8 mouse cellular contexts compared by ENCODE assay signal in genomic region chr15:80134450-80134847, GRCm38 (mm10). TPM values are rescaled to one million over a fixed set of nuclear protein-coding genes. Genes with fewer than 3 reads are reported as not detected.
A peak's percentile ranks its signal among the peaks of the same experiment; 100 is the strongest.
DNase-seq lines count a peak whose midpoint lies in the region; ATAC-seq and TF ChIP-seq lines count a peak whose summit lies in the region.

No protein-coding gene starts in this region.

- 68% methylated on average over 9 of the region's 9 CpGs for WGBS in forebrain, embryonic 13.5 days
- WGBS in intestine, postnatal 0 days = 29% methylated on average over 9 of the region's 9 CpGs
- 55% methylated on average over 9 of the region's 9 CpGs for WGBS in midbrain, embryonic 15.5 days

- no peak for TF ChIP-seq CTCF in left cerebral cortex, adult 2 months (IDR thresholded peaks at IDR 0.05)
- no peak for TF ChIP-seq CTCF in intestine, postnatal 0 days (IDR thresholded peaks at IDR 0.05; ENCODE audit: low read depth)

- peak overlapping the region; percentile 100 for H3K27ac ChIP-seq in left cerebral cortex, adult 2 months
- no peak overlapping the region for H3K27ac ChIP-seq in forebrain, embryonic 13.5 days
- H3K27ac ChIP-seq in intestine, postnatal 0 days (ENCODE audit: low read depth, low read length) = peak overlapping the region; percentile 95
- peak overlapping the region; percentile 22; the same call in 1 of the 2 replicates for H3K27ac ChIP-seq in midbrain, embryonic 15.5 days

- peak overlapping the region; percentile 93 for H3K4me2 ChIP-seq in forebrain, embryonic 13.5 days
- peak overlapping the region; percentile 77 for H3K4me2 ChIP-seq in intestine, postnatal 0 days (replicated peaks; ENCODE audit: low read depth)
- peak overlapping the region; percentile 78 for H3K4me2 ChIP-seq in midbrain, embryonic 15.5 days

- H3K9ac ChIP-seq in forebrain, embryonic 13.5 days = peak overlapping the region; percentile 87
- peak overlapping the region; percentile 83; the same call in 1 of the 2 replicates for H3K9ac ChIP-seq in intestine, postnatal 0 days (ENCODE audit: low read depth, low read length)
- peak overlapping the region; percentile 77 for H3K9ac ChIP-seq in midbrain, embryonic 15.5 days

- H3K9me3 ChIP-seq in forebrain, embryonic 13.5 days (replicated peaks) = no peaks in the 10 kb centered on the region
- no peaks in the 10 kb centered on the region for H3K9me3 ChIP-seq in intestine, postnatal 0 days (ENCODE audit: control insufficient read depth)
- H3K9me3 ChIP-seq in midbrain, embryonic 15.5 days = no peaks in the 10 kb centered on the region

- no peak for DNase-seq in left cerebral cortex, adult 2 months (ENCODE audit: extremely low spot score in 1 of 2, low spot score in 2 of 2)
- no peak for DNase-seq in left cerebral cortex, postnatal 4 days
- no peak for DNase-seq in embryo, embryonic 9.5 days (ENCODE audit: extremely low spot score)
- DNase-seq in left cerebral cortex, adult 9 months (ENCODE audit: low spot score in 2 of 2) = no peak

- H3K4me3 ChIP-seq in left cerebral cortex, adult 2 months = peak overlapping the region; percentile 89
- H3K4me3 ChIP-seq in forebrain, embryonic 13.5 days = peak overlapping the region; percentile 77
- peak overlapping the region; percentile 73; the same call in 1 of the 2 replicates for H3K4me3 ChIP-seq in intestine, postnatal 0 days (ENCODE audit: low read depth, low read length)
- H3K4me3 ChIP-seq in midbrain, embryonic 15.5 days = peak overlapping the region; percentile 64; the same call in 1 of the 2 replicates

- ATAC-seq in forebrain, embryonic 13.5 days = no peak
- ATAC-seq in intestine, postnatal 0 days = no peak
- ATAC-seq in midbrain, embryonic 15.5 days (replicated peaks) = no peak
- no peak for ATAC-seq in monocyte, adult 5-6 weeks (replicated peaks; ENCODE audit: insufficient number of reproducible peaks, low FRiP score, low TSS enrichment, poor library complexity, severe bottlenecking)

- no peaks in the 10 kb centered on the region for H3K27me3 ChIP-seq in forebrain, embryonic 13.5 days
- H3K27me3 ChIP-seq in intestine, postnatal 0 days (replicated peaks; ENCODE audit: control insufficient read depth, insufficient read depth, low read length) = no peaks in the 10 kb centered on the region
- H3K27me3 ChIP-seq in midbrain, embryonic 15.5 days (replicated peaks) = no peaks in the 10 kb centered on the region

- peaks cover 14% of the 10 kb centered on the region for H3K36me3 ChIP-seq in forebrain, embryonic 13.5 days (ENCODE audit: poor library complexity, severe bottlenecking)
- no peaks in the 10 kb centered on the region for H3K36me3 ChIP-seq in intestine, postnatal 0 days (ENCODE audit: control insufficient read depth, insufficient read depth)
- no peaks in the 10 kb centered on the region for H3K36me3 ChIP-seq in midbrain, embryonic 15.5 days (replicated peaks)

- H3K4me1 ChIP-seq in forebrain, embryonic 13.5 days = peaks cover 24% of the 10 kb centered on the region
- H3K4me1 ChIP-seq in intestine, postnatal 0 days (replicated peaks; ENCODE audit: control insufficient read depth, insufficient read depth, low read length) = peaks cover 13% of the 10 kb centered on the region
- peaks cover 31% of the 10 kb centered on the region for H3K4me1 ChIP-seq in midbrain, embryonic 15.5 days

- intact Hi-C loops in left cerebral cortex, adult 2 months (cut with DNase I) = no loop called here
- intact Hi-C loops in left cerebral cortex, postnatal 4 days (cut with DNase I) = no loop called here

RNA-seq across cellular contexts. Expression of gene Tab1, which starts 1.5 kb away (rescaled TPM):
- 10 to 100 TPM; 23.7 to 26.4 TPM for total RNA-seq in left cerebral cortex, adult 2 months (2021)
- total RNA-seq in left cerebral cortex, postnatal 4 days (2021) = 10 to 100 TPM; 27.7 to 36.2 TPM
- 36.6 and 42.4 TPM in 2 replicates for polyA plus RNA-seq in forebrain, embryonic 13.5 days (2015; fragmentation: Nextera tagmentation; extraction: Ambion mirVana)
- polyA plus RNA-seq in intestine, postnatal 0 days (2015; fragmentation: Nextera tagmentation; extraction: Ambion mirVana) = 12.6 and 13.6 TPM in 2 replicates
- polyA plus RNA-seq in midbrain, embryonic 15.5 days (2015; fragmentation: Nextera tagmentation; extraction: Ambion mirVana) = 42.5 and 43.5 TPM in 2 replicates
- 11.6 to 17.4 TPM (median 12.4 TPM) in 3 replicates for total RNA-seq in monocyte, adult 5-6 weeks (2017)

RNA-seq across cellular contexts. Expression of gene Mgat3, which starts 39.1 kb away (rescaled TPM):
- 100 to 1,000 TPM; 119 to 129 TPM for total RNA-seq in left cerebral cortex, adult 2 months (2021)
- total RNA-seq in left cerebral cortex, postnatal 4 days (2021) = 10 to 100 TPM; 80.4 to 83.1 TPM
- 7.3 and 7.8 TPM in 2 replicates for polyA plus RNA-seq in forebrain, embryonic 13.5 days (2015; fragmentation: Nextera tagmentation; extraction: Ambion mirVana)
- polyA plus RNA-seq in intestine, postnatal 0 days (2015; fragmentation: Nextera tagmentation; extraction: Ambion mirVana) = 12.2 and 13.1 TPM in 2 replicates
- polyA plus RNA-seq in midbrain, embryonic 15.5 days (2015; fragmentation: Nextera tagmentation; extraction: Ambion mirVana) = 15.5 and 16.3 TPM in 2 replicates
- 0.19 TPM in 1 of 3 replicates, not detected in the others for total RNA-seq in monocyte, adult 5-6 weeks (2017)

RNA-seq across cellular contexts. Expression of gene Rpl3, which starts 42.8 kb away (rescaled TPM):
- total RNA-seq in left cerebral cortex, adult 2 months (2021) = 100 to 1,000 TPM; 439 to 468 TPM
- 100 to 1,000 TPM; 535 to 552 TPM for total RNA-seq in left cerebral cortex, postnatal 4 days (2021)
- polyA plus RNA-seq in forebrain, embryonic 13.5 days (2015; fragmentation: Nextera tagmentation; extraction: Ambion mirVana) = 733 and 735 TPM in 2 replicates
- 436 and 450 TPM in 2 replicates for polyA plus RNA-seq in intestine, postnatal 0 days (2015; fragmentation: Nextera tagmentation; extraction: Ambion mirVana)
- 522 and 525 TPM in 2 replicates for polyA plus RNA-seq in midbrain, embryonic 15.5 days (2015; fragmentation: Nextera tagmentation; extraction: Ambion mirVana)
- 1,359 to 1,501 TPM (median 1,441 TPM) in 3 replicates for total RNA-seq in monocyte, adult 5-6 weeks (2017)

RNA-seq across cellular contexts. Expression of gene Syngr1, which starts 43.3 kb away (rescaled TPM):
- 100 to 1,000 TPM; 429 to 434 TPM for total RNA-seq in left cerebral cortex, adult 2 months (2021)
- 100 to 1,000 TPM; 175 to 191 TPM for total RNA-seq in left cerebral cortex, postnatal 4 days (2021)
- 21.5 and 22.8 TPM in 2 replicates for polyA plus RNA-seq in forebrain, embryonic 13.5 days (2015; fragmentation: Nextera tagmentation; extraction: Ambion mirVana)
- polyA plus RNA-seq in intestine, postnatal 0 days (2015; fragmentation: Nextera tagmentation; extraction: Ambion mirVana) = 6.8 and 10.4 TPM in 2 replicates
- polyA plus RNA-seq in midbrain, embryonic 15.5 days (2015; fragmentation: Nextera tagmentation; extraction: Ambion mirVana) = 61.4 and 62.1 TPM in 2 replicates
- not detected in 3 replicates for total RNA-seq in monocyte, adult 5-6 weeks (2017)

Comparison
In these comparisons a context has a peak if more than half of its experiments do, and no peak if none do; other contexts are left out.
1. RNA of gene Mgat3, which starts 39.1 kb away (total RNA-seq): 119 to 129 TPM in left cerebral cortex, adult 2 months and 80.4 to 83.1 TPM in left cerebral cortex, postnatal 4 days; 0.19 TPM in monocyte, adult 5-6 weeks; every median in the first group is over 10 times any median in the second.
2. Peak in every context shown above with its lines, with median percentiles within 50 percentile points of each other: H3K4me3 ChIP-seq, H3K4me2 ChIP-seq and H3K9ac ChIP-seq.